Mouse (Mus musculus): Measurements from ENCODE around the gene Pou2f3. TPM values are rescaled to one million over a fixed set of nuclear protein-coding genes. Genes with fewer than 3 reads are reported as not detected.

Pou2f3 gene
- 1.3 TPM for polyA plus RNA-seq (2014; fragmentation: Illumina TruSeq; extraction: RNeasy Lipid Tissue Mini Kit (QIAGEN cat#74804); ENCODE audit: low read depth, low replicate concordance)

DNA sequence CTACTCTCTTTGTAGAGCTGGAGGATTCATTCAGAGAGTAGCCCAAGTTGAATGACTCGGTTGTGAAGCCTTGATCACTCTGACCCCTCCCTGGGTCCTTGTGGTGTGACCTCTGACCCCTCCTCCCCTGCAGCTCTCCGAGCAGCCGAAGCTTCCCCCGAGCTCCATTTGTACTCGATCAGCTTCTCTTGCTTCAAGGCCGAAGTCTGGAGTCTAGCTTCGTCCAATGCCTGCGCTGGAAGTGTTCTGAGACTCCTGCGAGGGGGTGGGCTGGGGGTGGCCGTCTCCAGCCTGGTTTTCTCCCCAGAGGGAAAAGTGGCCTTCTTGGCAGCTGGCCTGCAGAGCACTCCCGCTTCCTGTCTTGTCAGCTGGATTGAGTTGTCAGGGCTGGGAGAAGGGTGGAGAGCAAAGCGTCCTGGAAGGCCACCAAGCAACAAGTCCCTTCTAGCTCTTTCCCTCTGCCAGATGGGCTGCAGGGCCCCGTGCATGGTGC, at the start of gene Pou2f3:
Gene Pou2f3 (minus strand): TSS at position 180 of the 493 bp plus-strand sequence.

DNA sequence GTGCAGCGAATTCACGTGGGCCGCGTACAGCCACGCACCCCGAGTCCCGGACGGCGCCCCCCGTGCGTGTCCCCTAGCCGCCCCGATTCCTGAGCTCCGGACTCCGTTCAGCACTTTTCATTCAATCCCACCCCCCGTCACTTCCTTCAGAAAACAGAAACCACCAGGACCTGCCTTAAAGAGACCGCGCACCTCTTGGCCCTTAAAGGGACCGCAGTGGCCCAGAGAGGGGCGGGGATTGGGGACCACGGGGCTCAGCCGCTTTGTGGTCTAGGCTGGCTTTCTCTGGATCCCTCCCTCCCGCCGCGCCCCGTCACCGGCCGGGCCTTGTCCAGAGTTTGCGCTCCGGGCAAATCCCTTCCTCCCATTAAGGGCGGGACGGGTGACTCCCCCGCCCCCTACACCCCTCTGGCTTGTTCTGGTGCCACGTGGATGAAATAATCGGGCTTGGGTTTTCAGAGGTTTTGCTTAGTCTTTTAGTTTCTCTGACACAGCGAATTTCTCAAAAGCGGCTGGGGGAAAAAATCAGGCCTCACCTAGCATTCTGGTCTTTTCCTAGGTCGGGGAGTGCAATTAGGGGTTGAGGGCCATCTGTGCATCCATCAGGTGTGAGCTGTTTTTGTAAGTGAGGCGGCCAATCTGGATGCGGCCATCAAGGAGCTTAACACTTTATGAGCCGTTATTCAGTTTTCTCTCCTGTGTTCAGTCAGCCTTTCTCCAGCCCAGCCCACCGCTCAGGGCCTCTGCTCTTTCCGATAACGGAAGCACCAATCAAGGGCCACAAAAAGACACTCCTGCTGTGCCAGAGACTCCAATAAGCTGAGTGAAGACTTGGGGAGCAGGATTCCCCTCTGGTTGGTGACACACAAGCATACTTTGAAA, 29.8 kb upstream of the Pou2f3 start, which contains the start of gene Oaf:
Gene Oaf (minus strand): TSS at position 200 of the 882 bp plus-strand sequence.

GRCm38 (mm10) chr9:43116134-43116996, 93.8 kb downstream of the Pou2f3 start, which contains the start of gene Tmem136:
TSS of gene Tmem136 (minus strand) at chr9:43116570.

DNA sequence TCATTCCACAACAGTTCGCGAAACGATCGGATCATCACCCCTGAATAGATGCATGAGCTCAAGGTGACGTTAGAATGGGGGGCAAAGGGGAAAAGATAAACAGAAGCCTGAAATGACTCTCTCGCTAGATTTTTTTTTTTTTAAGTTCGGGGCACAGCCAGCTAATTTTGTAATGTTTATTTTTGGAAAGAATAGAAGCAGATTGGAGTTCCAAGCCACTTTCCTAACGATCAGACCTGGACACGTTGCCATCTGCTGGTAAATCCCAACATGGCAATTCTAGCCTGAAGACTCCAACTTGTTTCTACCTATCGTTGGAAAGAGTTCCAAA, 103.0 kb downstream of the Pou2f3 start, which contains the start of gene Arhgef12:
Gene Arhgef12 (minus strand): TSS at position 53 of the 331 bp plus-strand sequence.

Other genes starting within 250 kb of the Pou2f3 start
- gene Arhgef12, start 103.1 kb downstream of the Pou2f3 start, polyA plus RNA-seq (2014; fragmentation: Illumina TruSeq; extraction: RNeasy Lipid Tissue Mini Kit (QIAGEN cat#74804); ENCODE audit: low read depth, low replicate concordance): 29.2 TPM
- gene Tmem136, start 93.8 kb downstream of the Pou2f3 start, polyA plus RNA-seq (2014; fragmentation: Illumina TruSeq; extraction: RNeasy Lipid Tissue Mini Kit (QIAGEN cat#74804); ENCODE audit: low read depth, low replicate concordance): 4.5 TPM
- gene Oaf, start 29.5 kb upstream of the Pou2f3 start, polyA plus RNA-seq (2014; fragmentation: Illumina TruSeq; extraction: RNeasy Lipid Tissue Mini Kit (QIAGEN cat#74804); ENCODE audit: low read depth, low replicate concordance): 0.95 TPM
- gene Trim29, start 100.5 kb upstream of the Pou2f3 start, polyA plus RNA-seq (2014; fragmentation: Illumina TruSeq; extraction: RNeasy Lipid Tissue Mini Kit (QIAGEN cat#74804); ENCODE audit: low read depth, low replicate concordance): not detected